Mouse (Mus musculus): ENCODE results near the gene St8sia6.
A peak's percentile ranks its signal among the peaks of the same experiment; 100 is the strongest.
"Not testable (repeated sequence)": the region's sequence is repeated elsewhere in the genome, so short reads cannot be mapped to it uniquely, and the experiment has no call there.

St8sia6 gene

GRCm38 (mm10) chr2:13793969-13794363 is at the start of gene St8sia6:
TSS of gene St8sia6 (minus strand) at chr2:13794064.
- DNase-seq = no peak

- no peak for DNase-seq
These were observed 42.4 kb upstream of the St8sia6 start for GRCm38 (mm10) chr2:13836310-13836709.

GRCm38 (mm10) chr2:13834989-13835388 is 41.1 kb upstream of the St8sia6 start:
- DNase-seq = no peak

DNA sequence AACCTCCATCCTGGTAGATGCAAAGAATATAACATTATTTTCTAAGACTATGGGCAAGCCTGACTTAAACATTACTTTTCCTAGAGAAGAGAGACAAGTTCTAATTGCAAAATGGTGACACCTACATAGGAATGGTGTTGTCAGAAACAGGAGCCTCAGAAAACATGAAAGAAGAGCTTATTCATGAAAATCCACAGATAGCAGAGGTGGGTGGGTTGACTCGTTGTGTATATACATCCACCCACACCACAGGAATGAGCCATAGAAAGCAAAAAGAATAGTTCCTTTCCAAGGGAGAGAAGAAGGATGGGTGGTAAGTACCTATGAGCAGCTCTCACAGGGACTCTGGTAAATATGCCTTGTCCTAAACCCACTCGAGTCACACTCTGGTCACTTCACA is 22.8 kb upstream of the St8sia6 start:
- DNase-seq = no peak

GRCm38 (mm10) chr2:13808593-13808992 is 14.7 kb upstream of the St8sia6 start:
- DNase-seq = no peak

GRCm38 (mm10) chr2:13808008-13808407 is 14.1 kb upstream of the St8sia6 start:
- no peak for DNase-seq

DNA sequence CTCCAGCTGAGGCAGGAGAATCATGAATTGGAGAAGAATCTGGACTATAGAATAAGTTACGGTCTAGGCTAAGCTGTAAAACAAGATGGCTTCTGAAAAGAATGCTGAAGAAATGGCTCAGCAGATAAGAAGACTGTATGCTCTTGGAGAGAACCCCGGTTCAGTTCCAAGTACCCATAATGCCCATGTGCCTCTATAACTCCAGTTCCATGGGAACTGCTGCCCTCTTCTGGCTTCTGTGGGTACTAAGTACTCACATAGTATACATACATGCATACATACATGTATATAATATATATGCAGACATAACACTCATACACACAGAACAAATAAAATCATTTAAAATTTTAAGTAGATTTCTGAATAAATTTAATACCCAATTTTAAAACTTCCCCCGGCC is 12.3 kb upstream of the St8sia6 start:
- no peak for DNase-seq

- DNase-seq = no peak
These were observed 6.8 kb upstream of the St8sia6 start for GRCm38 (mm10) chr2:13800639-13801038.

- DNase-seq = no peak
These were observed 582 bp upstream of the St8sia6 start for GRCm38 (mm10) chr2:13794446-13794845.

- peak; percentile 57 to 71 for DNase-seq
These were observed 553 bp downstream of the St8sia6 start for GRCm38 (mm10) chr2:13793054-13793968.

GRCm38 (mm10) chr2:13792256-13793005 is 1.4 kb downstream of the St8sia6 start:
- DNase-seq = peak in 1 of 2 experiments; percentile 9

DNA sequence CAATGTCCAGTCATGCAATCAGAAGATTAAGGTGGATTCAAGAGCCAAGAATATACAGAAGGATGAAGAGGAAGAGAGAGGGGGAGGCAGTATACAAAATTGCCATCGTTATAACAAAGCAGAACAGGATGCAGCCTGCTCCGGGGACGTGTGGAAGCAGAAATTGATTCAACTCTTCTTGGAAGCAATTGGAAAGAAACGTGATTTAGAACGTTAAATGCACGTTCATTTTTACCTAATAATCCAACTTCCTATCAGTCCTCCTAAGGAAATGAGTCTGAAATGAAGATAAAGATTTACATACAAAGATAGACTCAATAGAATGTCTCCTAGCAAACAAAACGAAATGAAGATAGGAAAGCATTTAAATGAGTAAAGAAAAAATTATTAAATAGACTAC is 2.3 kb downstream of the St8sia6 start:
- DNase-seq = no peak

GRCm38 (mm10) chr2:13789365-13789764 is 4.5 kb downstream of the St8sia6 start:
- DNase-seq = no peak

DNA sequence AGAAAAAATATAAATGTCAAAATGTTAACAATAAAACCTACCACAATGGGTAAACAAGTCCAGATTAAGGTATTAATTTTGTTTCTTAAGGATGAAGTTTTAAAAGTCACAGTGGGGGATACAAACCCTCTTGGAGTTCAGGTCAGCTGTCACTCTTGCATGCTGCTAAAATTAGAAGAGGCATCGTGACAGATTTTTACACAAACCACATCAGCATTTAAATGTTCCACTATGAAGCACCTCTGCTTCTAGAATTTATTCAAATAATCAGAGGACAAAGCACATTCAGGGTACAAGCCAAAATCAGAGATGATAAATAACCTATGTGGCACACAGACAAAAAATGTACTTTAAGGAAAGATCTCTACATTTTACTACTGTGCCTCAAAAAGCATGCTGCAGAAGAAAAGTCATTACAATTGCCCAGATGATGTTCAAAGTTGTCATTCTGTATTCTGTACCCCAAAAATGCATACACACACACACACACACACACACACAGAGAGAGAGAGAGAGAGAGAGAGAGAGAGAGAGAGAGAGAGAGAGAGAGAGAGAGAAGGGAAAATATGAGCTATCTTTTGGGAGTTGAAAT is 7.2 kb downstream of the St8sia6 start:
- DNase-seq = no peak

- DNase-seq = not testable (repeated sequence)
These were observed 7.9 kb downstream of the St8sia6 start for GRCm38 (mm10) chr2:13785992-13786391.

DNA sequence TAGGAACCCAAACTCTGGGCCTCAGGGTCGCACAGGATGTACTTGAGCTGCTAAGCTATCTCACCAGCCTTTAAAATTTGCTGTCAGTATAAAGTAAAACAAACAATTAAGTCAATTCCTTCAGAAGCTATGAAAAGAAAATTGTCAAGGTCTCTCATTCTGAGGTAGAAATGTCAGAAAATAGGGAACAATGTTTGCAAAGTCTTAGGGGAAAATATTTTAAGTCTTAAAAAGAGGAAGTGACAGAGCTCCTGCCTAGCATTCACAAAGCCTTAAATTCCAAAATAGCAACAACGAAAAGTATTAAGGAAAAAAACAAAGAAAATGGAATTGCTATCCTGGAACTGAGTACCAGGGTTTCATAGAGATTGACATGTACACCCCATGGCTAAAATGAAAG is 8.6 kb downstream of the St8sia6 start:
- DNase-seq = no peak

DNA sequence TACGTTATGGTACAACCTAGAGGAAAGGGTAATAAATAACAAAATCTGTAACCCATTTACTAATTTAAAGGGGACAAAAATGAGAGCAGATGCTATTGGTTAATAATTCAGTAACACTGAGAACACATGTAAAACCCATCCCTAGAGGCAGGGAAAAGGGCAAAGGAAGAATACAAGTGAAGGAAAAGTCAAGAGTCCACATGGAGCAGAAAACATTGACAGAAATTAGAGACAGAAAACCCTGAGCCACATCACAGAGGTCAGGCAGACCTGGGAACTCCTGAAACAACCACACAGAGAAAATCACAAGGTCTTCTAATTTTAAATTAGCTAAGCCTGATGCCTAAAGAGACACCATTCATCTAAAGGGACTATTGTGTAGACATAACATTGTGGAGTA is 9.4 kb downstream of the St8sia6 start:
- DNase-seq = peak; percentile 41 to 85

DNA sequence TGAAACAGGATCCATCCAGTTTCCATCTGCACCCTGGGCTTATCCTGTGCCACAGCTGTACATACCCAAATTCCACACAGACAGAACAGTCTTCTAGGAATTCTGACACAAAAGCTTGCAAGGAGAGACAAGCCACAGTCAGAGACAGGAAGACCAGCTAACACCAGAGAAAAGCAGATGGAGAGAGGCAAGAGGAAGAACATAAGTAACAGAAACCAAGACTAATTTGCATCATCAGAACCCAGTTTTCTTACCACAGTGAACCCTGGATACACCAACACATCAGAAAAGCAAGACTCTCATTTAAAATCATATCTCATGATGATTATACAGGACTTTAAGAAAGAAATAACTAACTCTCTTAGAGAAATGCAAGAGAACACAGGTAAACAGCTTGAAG is 16.8 kb downstream of the St8sia6 start:
- no peak for DNase-seq

GRCm38 (mm10) chr2:13776453-13776852 is 17.4 kb downstream of the St8sia6 start:
- no peak for DNase-seq

- DNase-seq = no peak
These were observed 18.8 kb downstream of the St8sia6 start for GRCm38 (mm10) chr2:13775056-13775455.

DNA sequence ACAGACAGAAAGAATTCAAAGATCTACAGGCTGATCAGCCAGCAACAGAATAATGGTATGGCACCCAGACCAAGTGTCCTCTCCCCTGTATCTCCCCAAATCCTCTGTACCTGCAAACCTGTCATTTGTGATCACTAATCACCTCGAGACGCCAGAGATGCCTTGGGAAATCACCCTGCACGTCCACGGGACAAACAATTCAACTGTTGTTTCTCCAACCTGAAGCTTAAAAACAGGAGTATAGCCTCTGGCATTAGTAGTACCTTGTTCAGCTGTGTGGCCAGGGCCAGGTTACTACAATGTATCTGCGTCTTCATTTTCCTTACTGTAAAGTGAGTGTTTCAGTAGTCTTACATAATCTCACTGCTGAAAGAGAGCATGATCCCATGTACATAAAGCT is 25.3 kb downstream of the St8sia6 start:
- no peak for DNase-seq

DNA sequence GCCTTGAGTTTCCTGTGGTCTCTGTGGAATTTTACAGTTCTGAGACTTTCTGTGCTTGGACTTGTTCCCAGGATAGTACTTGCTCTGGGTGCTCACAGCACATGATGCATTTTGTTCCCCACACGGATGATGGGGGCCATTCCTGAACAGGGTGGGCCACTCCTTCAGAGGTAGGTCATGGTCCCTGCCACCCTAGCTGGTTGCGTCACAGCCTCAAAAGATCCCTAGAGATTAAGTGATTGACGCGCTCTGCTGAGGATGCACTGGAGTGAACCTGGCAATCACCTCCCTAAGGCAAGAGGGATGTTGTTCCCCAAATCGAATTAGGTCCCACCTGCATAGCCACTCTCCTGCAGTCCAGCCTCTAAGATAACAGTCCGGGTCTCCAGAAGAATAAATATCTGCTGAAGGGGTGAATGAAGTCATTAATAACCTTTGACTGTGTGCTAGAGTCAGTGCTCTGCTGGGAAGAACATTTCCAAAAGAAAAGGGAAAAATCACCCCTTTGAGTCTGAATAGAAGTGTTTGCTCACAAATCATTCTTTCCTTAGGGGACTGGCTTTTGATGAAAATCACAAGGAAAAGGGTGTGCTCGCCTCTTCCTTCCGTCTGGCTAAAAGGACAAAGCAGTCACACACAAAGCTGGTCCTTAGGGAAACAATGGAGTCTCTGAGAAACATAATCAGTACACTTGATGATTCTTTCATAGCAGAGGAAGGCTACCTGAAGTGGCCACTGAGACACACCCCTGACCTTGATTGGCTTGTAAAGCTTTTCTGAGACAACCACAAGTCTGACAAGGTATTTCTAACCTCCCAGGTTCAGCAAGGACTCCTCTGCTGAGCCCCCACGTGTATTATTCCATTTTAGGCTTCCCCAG is 26.1 kb downstream of the St8sia6 start:
- no peak for DNase-seq

GRCm38 (mm10) chr2:13760366-13760765 is 33.5 kb downstream of the St8sia6 start:
- DNase-seq = no peak

Data from kidney, adult 8-10 months (tissue).